Mouse (Mus musculus): ENCODE measurements at regions not wholly inside any gene's neighbourhood (a gene's known extent, or its start where the extent isn't known, plus 50 kb on each side); places are given as distances from the start of the nearest gene placed in this dataset.

- Histone ChIP-seq H3K4me3 (ENCODE audit: insufficient read depth, low read depth, low read length) (no peak overlapping the region), H3K9ac (ENCODE audit: low read depth, low read length) (no peak overlapping the region), H3K27me3 (ENCODE audit: control insufficient read depth, insufficient read depth, low read length) (no peaks in the 10 kb centered on the region), H3K4me1 (ENCODE audit: control insufficient read depth, insufficient read depth, low read length) (no peaks in the 10 kb centered on the region), H3K27ac (replicated peaks; ENCODE audit: insufficient read depth, low read depth, low read length) (no peak overlapping the region), H3K79me2 (ENCODE audit: control insufficient read depth, insufficient read depth, low read length) (no peaks in the 10 kb centered on the region), H3K36me3 (ENCODE audit: control insufficient read depth, insufficient read depth, low read length) (no peaks in the 10 kb centered on the region)
- TF ChIP-seq POLR2A (IDR thresholded peaks at IDR 0.05; ENCODE audit: extremely low read depth, insufficient read depth, low read length), result no peak
- TF ChIP-seq CTCF (IDR thresholded peaks at IDR 0.05; ENCODE audit: low read depth, low read length), result no peak
- no peak for DNase-seq (ENCODE audit: extremely low read depth, low read depth, low spot score)
- WGBS, result 49% methylated on average over 9 of the region's 9 CpGs
These were observed 402.1 kb downstream of the Sox9 start for GRCm38 (mm10) chr11:113184095-113184494.

GRCm38 (mm10) chr11:113187407-113187806 lies 405.4 kb downstream of the Sox9 start:
- TF ChIP-seq POLR2A (IDR thresholded peaks at IDR 0.05; ENCODE audit: extremely low read depth, insufficient read depth, low read length) (no peak), CTCF (IDR thresholded peaks at IDR 0.05; ENCODE audit: low read depth, low read length) (no peak)
- Histone ChIP-seq H3K9ac (ENCODE audit: low read depth, low read length) (no peak overlapping the region), H3K4me3 (ENCODE audit: insufficient read depth, low read depth, low read length) (no peak overlapping the region), H3K4me1 (ENCODE audit: control insufficient read depth, insufficient read depth, low read length) (no peaks in the 10 kb centered on the region), H3K79me2 (ENCODE audit: control insufficient read depth, insufficient read depth, low read length) (no peaks in the 10 kb centered on the region), H3K27me3 (ENCODE audit: control insufficient read depth, insufficient read depth, low read length) (no peaks in the 10 kb centered on the region), H3K36me3 (ENCODE audit: control insufficient read depth, insufficient read depth, low read length) (no peaks in the 10 kb centered on the region), H3K27ac (replicated peaks; ENCODE audit: insufficient read depth, low read depth, low read length) (no peak overlapping the region)
- no peak for DNase-seq (ENCODE audit: extremely low read depth, low read depth, low spot score)
- 82% methylated on average over 8 of the region's 8 CpGs for WGBS

- WGBS, result 77% methylated on average over 4 of the region's 4 CpGs
- H3K9ac ChIP-seq (ENCODE audit: low read depth, low read length), result no peak overlapping the region
- no peak for DNase-seq (ENCODE audit: extremely low read depth, low read depth, low spot score)
- no peaks in the 10 kb centered on the region for H3K36me3 ChIP-seq (ENCODE audit: control insufficient read depth, insufficient read depth, low read length)
- H3K4me3 ChIP-seq (ENCODE audit: insufficient read depth, low read depth, low read length), result no peak overlapping the region
- no peaks in the 10 kb centered on the region for H3K27me3 ChIP-seq (ENCODE audit: control insufficient read depth, insufficient read depth, low read length)
- TF ChIP-seq CTCF (IDR thresholded peaks at IDR 0.05; ENCODE audit: low read depth, low read length) (no peak), POLR2A (IDR thresholded peaks at IDR 0.05; ENCODE audit: extremely low read depth, insufficient read depth, low read length) (no peak)
- H3K4me1 ChIP-seq (ENCODE audit: control insufficient read depth, insufficient read depth, low read length), result no peaks in the 10 kb centered on the region
- peaks cover 3% of the 10 kb centered on the region; the same call in 1 of the 2 replicates for H3K79me2 ChIP-seq (ENCODE audit: control insufficient read depth, insufficient read depth, low read length)
- no peak overlapping the region for H3K27ac ChIP-seq (replicated peaks; ENCODE audit: insufficient read depth, low read depth, low read length)
These were observed 406.4 kb downstream of the Sox9 start for GRCm38 (mm10) chr11:113188263-113188920.

GRCm38 (mm10) chr11:113190006-113190405 lies 408.0 kb downstream of the Sox9 start:
- Histone ChIP-seq H3K9ac (ENCODE audit: low read depth, low read length) (no peak overlapping the region), H3K4me1 (ENCODE audit: control insufficient read depth, insufficient read depth, low read length) (peaks cover 10% of the 10 kb centered on the region), H3K4me3 (ENCODE audit: insufficient read depth, low read depth, low read length) (no peak overlapping the region), H3K79me2 (ENCODE audit: control insufficient read depth, insufficient read depth, low read length) (peaks cover 3% of the 10 kb centered on the region; the same call in 1 of the 2 replicates), H3K36me3 (ENCODE audit: control insufficient read depth, insufficient read depth, low read length) (no peaks in the 10 kb centered on the region), H3K27ac (replicated peaks; ENCODE audit: insufficient read depth, low read depth, low read length) (no peak overlapping the region), H3K27me3 (ENCODE audit: control insufficient read depth, insufficient read depth, low read length) (no peaks in the 10 kb centered on the region)
- no peak for DNase-seq (ENCODE audit: extremely low read depth, low read depth, low spot score)
- 92% methylated on average over 6 of the region's 6 CpGs for WGBS
- no peak for TF ChIP-seq CTCF (IDR thresholded peaks at IDR 0.05; ENCODE audit: low read depth, low read length)
- TF ChIP-seq POLR2A (IDR thresholded peaks at IDR 0.05; ENCODE audit: extremely low read depth, insufficient read depth, low read length), result no peak

- no peak for DNase-seq (ENCODE audit: extremely low read depth, low read depth, low spot score)
- Histone ChIP-seq H3K27ac (replicated peaks; ENCODE audit: insufficient read depth, low read depth, low read length) (no peak overlapping the region), H3K9ac (ENCODE audit: low read depth, low read length) (no peak overlapping the region), H3K27me3 (ENCODE audit: control insufficient read depth, insufficient read depth, low read length) (no peaks in the 10 kb centered on the region), H3K36me3 (ENCODE audit: control insufficient read depth, insufficient read depth, low read length) (no peaks in the 10 kb centered on the region), H3K4me1 (ENCODE audit: control insufficient read depth, insufficient read depth, low read length) (peaks cover 12% of the 10 kb centered on the region), H3K4me3 (ENCODE audit: insufficient read depth, low read depth, low read length) (no peak overlapping the region), H3K79me2 (ENCODE audit: control insufficient read depth, insufficient read depth, low read length) (peaks cover 3% of the 10 kb centered on the region; the same call in 1 of the 2 replicates)
- WGBS, result 77% methylated on average over 4 of the region's 4 CpGs
- TF ChIP-seq POLR2A (IDR thresholded peaks at IDR 0.05; ENCODE audit: extremely low read depth, insufficient read depth, low read length), result no peak
These were observed 408.5 kb downstream of the Sox9 start for GRCm38 (mm10) chr11:113190520-113190919.

GRCm38 (mm10) chr11:113191006-113191405 lies 409.0 kb downstream of the Sox9 start:
- no peaks in the 10 kb centered on the region for H3K36me3 ChIP-seq (ENCODE audit: control insufficient read depth, insufficient read depth, low read length)
- no peaks in the 10 kb centered on the region for H3K27me3 ChIP-seq (ENCODE audit: control insufficient read depth, insufficient read depth, low read length)
- no peak overlapping the region for H3K4me3 ChIP-seq (ENCODE audit: insufficient read depth, low read depth, low read length)
- no peak for DNase-seq (ENCODE audit: extremely low read depth, low read depth, low spot score)
- peaks cover 3% of the 10 kb centered on the region; the same call in 1 of the 2 replicates for H3K79me2 ChIP-seq (ENCODE audit: control insufficient read depth, insufficient read depth, low read length)
- H3K9ac ChIP-seq (ENCODE audit: low read depth, low read length), result no peak overlapping the region
- TF ChIP-seq POLR2A (IDR thresholded peaks at IDR 0.05; ENCODE audit: extremely low read depth, insufficient read depth, low read length), result no peak
- no peak for TF ChIP-seq CTCF (IDR thresholded peaks at IDR 0.05; ENCODE audit: low read depth, low read length)
- H3K4me1 ChIP-seq (ENCODE audit: control insufficient read depth, insufficient read depth, low read length), result peaks cover 12% of the 10 kb centered on the region
- no peak overlapping the region for H3K27ac ChIP-seq (replicated peaks; ENCODE audit: insufficient read depth, low read depth, low read length)
- 89% methylated on average over 7 of the region's 7 CpGs for WGBS
